Mouse (Mus musculus): ENCODE measurements around the gene Nit2. TPM values are rescaled to one million over a fixed set of nuclear protein-coding genes. Genes with fewer than 3 reads are reported as not detected.

Nit2 gene
- total RNA-seq, 2 experiments from 2014 or later, result 12.4 to 13.2 TPM

DNA sequence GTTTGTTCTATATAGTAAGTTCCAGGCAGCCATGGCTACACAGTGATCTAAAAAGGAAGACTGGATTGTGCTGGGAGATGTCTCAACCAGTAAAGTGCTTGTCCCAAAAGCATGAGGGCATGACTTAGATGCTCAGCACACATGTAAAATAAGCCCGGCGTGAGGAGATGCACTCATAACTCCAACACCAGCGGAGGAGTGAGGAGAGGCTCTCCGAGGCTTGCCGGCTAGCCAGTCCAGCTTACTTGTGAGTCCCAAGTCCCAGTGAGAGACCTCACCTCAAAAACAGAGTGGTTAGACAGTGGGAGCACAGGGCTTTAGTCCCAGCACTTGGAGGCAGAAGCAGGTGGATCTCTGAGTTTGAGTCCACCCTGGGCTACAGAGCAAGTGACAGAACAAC lies 2.0 kb downstream of the Nit2 start:
- DNase-seq (ENCODE audit: low spot score in 2 of 2), result no peak

DNA sequence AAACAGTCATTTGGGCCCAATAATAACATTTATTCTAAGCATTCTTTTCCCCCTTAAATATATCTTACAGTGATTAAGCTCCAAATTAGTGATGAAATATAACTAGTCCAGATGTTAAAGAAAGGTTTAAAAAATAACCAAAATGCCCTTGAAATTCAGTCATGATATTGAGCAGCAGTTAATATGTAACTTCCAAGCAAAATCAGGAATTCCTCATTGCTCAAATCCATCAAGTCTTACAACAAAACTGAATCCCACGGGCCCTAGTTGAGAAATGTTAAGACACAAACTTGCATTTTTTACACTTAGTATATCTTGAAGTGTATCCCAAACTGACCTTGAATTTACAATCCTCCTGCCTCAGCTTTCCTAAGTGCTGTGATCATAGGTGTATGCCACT lies 3.4 kb downstream of the Nit2 start:
- DNase-seq (ENCODE audit: low spot score in 2 of 2), result no peak

DNA sequence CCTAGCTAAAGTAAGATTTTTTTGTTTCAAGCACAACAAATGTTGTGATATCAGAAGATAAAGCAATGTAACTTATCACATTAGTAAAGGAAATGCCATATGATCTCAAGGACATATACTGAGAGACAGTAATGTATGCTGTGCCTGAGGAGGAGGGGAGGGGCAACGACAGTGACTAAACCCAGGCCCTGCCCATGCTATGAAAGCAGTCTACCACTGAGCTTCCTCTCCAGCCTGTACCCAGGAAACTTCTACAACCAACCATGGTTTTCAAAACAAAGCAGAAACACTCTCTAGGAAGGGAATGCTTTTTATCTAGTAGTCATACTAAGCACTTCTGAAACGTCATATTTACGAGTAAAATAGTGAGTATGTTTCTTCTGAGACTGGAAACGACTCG lies 4.3 kb downstream of the Nit2 start:
- no peak for DNase-seq (ENCODE audit: low spot score in 2 of 2)

DNA sequence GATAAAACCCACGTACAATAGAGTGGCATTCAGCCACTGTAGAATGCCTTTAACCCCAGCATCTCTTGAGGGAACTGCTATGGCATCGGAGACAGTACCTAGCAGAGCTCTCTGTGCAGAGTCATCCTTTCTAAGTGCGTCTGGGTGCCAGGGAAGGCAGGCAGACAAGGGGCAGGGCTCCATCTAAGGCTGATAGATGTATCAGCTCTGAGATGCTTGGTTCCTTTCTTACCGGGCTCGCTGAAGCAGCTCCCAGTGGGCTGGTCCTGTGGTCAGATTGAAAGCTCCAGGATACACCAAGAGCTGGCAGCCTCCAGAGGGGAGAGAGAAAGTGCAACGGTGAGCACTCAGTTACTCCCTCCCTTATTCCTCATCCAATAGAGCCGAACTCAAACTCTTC lies 7.3 kb downstream of the Nit2 start:
- DNase-seq (ENCODE audit: low spot score in 2 of 2), result no peak

DNA sequence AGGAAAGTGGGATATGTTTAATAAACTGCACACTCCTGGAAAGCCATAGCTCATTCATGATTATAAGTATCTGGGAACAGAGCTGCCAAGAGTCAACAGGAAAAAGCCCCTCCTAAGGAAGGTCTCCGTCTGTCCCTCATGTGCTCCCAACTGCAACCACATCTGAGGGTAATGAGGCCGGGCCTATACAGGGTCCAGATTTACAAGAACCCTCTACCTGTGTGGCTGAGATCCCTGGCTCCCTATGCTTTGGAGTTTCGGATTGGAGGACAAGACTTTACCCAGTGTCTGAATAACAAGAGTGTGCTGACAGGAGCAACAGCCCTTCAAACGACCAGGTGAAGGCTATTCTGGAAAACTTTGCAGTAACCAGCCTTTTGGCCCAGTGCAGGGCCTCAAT lies 9.4 kb downstream of the Nit2 start:
- DNase-seq (ENCODE audit: low spot score in 2 of 2), result no peak

DNA sequence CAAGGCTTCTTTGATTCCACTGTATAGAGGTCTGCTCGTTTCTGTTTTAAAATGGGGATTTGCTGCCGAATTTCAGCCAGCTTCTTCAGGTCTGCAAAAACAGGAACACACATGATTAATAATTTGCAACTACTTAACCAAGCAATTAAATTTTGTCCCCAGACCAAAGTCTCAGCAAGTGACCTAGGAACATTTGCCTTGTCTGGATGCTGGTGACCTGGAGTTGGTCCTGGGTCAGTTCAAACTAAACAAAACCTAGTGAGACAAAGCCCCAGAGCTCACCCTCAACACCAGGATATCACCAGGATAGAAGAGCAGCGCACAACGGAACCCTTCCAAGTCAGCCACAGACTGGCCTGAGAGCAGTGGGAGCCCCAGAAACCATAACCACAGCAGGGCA lies 10.1 kb downstream of the Nit2 start:
- DNase-seq (ENCODE audit: low spot score in 2 of 2), result no peak

DNA sequence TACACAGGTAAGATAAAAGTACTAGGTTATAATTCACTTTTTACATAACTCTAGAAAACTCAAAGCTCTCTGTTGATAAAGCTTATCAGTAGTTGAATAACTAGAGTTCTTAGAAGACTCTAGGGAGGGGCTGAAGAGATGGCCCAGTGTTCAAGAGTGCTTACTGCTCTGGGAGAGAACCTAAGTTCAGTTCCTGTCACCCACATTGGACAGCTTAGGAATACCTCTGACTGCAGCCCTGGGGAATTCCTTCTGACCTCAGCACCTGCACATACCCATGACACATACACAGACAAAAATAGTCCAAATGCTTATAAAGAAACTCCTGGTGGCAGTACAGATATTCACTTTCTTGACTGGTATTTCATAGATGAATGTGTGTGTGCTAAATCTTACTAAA lies 11.2 kb downstream of the Nit2 start:
- no peak for DNase-seq (ENCODE audit: low spot score in 2 of 2)

DNA sequence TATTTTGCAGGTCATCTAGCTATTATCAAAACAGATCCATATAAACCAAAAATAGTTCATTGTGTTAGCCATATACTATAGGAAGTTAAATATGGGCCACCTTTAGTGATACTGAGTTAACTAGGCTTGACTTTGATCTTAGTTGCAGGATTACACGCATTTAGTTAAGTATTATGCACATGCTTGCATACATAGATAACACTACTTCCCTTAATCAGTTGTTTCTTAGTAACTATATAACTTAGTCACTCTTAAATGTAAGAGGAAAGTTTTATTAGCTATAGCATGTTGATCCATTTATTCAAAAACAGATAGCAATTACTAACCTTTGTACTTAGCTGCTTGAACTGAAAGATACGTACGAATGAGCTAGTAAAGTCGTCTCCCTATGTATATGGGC lies 15.7 kb downstream of the Nit2 start:
- no peak for DNase-seq (ENCODE audit: low spot score in 2 of 2)

DNA sequence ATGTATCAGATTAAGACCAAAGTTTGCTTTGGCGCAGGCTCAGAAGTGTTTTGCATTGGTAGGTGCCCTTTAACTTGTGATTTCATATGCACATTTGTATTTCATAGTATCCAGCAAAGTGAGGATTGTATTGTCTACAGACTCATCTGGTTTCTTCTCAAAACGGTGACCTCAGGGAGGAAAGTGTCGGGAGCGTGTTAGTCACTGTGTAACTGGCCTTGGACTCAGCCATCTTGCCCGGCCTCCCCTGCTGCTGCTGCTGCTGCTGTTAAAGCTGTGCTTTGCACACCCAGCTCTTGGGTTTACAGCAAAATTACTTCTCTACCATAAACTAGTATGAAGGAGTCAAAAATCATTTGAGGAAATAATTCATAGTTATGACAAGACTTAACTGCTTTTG lies 22.4 kb downstream of the Nit2 start:
- DNase-seq (ENCODE audit: low spot score in 2 of 2), result no peak

DNA sequence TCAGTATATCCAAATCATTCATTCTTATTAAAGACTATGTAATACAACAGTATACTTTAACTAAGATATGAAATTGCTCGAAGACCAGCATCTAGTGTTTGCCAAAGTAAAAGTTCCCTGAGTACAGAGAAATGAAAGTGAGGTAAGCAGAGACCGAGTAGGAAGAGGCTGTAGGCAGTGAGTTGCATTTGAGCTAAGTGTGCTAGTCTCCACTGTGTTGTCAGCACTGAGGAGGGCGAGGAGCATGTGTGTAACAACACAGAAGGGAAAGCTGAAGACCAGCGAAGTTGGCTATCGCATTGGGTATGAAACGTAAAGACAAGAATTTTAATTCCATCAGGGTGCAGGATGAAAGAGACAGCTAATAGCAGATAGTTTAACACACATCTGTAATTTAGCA lies 33.5 kb downstream of the Nit2 start:
- no peak for DNase-seq (ENCODE audit: low spot score in 2 of 2)

DNA sequence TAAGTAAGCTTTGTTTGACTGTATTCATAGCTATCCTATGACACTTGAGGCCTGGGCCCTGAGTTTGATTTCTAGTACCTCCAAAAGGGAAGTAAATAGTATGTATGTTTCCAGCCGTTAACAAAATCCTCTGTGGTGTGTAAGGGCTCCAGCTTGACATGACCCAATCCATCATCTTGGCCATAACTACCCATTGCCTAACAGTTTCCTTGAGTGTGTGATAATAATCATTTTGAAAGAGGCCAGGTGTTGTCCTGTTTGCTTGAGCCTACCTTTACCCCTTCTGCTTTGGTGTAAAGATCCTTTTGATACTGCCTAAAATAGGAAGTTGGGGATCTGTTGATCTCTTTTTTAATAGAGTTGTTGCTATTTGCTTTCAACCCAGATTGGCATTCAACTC lies 34.8 kb downstream of the Nit2 start:
- no peak for DNase-seq (ENCODE audit: low spot score in 2 of 2)

DNA sequence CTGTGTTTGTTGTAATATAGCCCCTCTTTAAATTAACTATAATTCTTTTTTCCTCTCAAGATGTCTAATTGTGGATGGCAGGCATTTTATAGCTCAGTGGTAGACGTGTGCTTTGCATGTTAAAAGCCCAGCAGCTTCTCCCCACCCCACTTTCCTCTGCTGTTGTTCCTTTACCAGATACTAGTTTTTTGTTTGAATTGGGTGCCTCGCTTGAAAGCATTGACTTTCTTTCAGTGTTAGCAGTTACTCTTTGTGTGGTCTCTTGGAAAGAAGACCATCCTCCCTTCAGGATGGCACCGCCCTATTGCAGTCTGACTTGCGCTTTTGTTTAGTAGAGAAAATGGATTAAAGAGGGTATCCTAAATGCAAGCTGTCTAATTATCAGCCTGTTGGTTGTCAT lies 35.6 kb downstream of the Nit2 start:
- DNase-seq (ENCODE audit: low spot score in 2 of 2), result no peak

DNA sequence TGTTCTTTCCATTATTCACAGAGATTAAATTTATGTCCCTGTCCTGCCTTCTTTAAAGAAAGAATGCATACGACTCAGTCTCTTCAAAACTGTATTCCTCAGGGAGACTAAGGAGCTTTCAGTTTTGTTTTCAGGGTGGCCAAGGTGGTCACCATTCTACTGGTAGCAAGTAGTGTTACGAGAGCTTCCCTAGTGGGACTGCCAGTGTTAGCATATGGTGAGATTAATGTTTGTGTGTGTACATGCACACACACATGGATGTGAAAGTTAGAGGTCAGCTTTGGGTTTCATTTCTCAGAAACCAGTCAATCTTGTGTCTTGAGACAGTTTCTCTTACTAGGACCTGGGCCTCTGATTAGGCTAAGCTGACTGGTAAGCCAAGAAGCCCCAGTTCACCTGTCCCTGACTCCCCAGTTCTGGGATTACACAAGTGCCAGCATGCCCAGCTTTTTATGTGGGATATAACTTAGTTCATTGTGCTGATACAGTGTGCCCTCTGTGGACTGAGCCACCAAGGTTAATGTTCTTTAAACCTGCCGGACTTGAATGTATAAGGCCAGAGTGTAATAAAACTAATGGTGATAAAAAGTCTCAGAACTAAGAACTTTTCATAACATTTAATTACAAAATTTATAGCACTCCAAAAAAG lies 36.3 kb downstream of the Nit2 start:
- no peak for DNase-seq (ENCODE audit: low spot score in 2 of 2)

DNA sequence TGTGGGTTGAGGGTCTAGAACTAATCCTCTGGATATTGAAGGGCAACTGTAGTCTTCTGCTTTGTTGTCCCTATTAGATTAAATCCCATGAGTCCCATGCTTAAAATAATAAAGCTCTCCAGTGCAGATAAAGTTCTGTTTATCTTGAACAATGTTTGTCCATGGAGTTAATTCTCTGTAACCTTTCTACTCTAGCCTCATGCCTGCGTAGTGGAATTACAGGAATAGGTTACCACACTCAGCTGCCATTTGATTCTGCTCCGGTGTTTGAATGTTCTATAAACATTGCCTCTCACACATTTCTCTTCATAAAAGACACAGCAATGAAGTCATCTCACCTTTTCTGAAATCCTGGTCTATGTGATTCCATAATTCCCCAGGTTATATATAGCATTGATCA lies 39.3 kb downstream of the Nit2 start:
- DNase-seq (ENCODE audit: low spot score in 2 of 2), result no peak

DNA sequence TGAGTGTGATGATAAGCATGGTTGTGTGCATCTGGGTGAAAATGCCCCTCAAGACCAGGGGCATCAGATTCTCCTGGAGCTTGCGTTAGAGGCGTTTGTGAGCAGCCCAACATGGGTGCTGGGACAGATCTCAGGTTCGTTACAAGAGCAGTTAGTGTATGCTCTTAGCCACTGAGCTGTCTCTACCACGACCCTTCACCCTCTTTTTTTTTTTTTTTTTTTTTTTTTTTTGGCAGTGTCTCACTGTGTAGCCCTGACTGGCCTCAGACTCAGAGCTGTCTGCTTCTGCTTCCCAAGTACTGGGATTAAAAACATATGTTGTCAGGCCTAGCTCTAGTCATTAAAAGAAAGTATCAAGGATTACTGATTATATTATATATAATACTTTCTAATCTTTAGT lies 40.9 kb downstream of the Nit2 start:
- DNase-seq (ENCODE audit: low spot score in 2 of 2), result no peak

DNA sequence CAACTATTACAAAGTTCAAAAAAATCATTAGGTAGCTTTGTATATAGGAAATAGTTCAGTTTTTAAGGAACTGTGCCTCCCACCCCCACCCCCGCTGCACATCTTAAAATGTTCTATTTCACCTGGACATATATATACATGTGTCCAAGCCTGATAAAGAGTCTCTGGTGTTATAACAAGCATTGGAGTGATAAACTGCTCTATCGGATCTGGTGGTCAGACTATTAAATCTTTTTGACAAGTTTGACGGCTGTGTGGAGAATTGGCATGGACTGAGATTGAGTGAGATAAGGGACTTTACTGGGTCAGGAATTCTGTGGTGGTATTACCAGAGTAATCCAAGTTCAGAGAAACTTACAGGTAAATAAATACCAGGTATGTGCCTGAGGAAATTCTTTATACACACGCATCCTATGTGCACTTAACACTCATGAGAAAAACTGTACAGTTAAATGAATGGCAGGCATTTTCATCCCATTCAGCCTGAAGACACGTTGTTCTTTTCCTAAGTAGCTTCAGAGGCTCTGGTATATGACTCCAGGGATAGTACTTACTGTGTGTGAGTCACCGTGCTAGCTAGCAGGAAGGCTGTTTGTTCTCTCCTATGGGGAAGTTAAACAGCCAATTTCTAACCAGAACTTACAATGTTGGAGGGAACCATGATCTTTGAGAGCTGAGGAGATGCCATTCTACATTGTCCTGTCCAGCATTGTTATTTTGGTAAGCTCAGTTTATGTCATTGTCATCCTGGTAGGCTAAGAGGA lies 44.3 kb downstream of the Nit2 start:
- no peak for DNase-seq (ENCODE audit: low spot score in 2 of 2)

DNA sequence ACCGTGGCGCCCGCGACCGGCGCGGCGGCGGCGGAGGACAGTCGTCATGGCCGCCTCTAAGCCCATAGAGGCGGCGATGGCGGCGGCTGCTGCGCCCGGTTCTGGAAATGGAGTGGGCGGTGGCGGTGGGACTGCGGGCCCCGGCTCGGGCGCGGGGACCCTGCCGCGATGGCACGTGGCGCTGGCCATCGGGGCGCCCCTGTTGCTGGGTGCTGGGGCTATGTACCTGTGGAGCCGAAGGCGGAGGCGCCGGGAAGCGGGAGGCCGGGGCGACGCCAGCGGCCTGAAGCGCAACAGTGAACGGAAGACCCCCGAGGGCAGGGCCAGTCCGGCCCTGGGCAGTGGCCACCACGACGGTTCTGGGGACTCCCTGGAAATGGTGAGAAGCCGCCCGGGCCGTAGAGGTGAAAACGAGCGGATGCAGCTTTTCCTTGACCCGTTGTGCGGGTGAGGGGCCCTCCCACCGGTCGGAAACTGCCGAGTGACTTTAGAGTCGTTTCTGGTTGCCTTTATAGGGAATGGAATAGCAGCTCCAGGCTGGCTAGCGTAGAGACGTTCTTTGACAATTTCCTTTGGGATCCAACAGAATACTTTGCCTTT lies 45.2 kb downstream of the Nit2 start:
- no peak for DNase-seq (ENCODE audit: low spot score in 2 of 2)

DNA sequence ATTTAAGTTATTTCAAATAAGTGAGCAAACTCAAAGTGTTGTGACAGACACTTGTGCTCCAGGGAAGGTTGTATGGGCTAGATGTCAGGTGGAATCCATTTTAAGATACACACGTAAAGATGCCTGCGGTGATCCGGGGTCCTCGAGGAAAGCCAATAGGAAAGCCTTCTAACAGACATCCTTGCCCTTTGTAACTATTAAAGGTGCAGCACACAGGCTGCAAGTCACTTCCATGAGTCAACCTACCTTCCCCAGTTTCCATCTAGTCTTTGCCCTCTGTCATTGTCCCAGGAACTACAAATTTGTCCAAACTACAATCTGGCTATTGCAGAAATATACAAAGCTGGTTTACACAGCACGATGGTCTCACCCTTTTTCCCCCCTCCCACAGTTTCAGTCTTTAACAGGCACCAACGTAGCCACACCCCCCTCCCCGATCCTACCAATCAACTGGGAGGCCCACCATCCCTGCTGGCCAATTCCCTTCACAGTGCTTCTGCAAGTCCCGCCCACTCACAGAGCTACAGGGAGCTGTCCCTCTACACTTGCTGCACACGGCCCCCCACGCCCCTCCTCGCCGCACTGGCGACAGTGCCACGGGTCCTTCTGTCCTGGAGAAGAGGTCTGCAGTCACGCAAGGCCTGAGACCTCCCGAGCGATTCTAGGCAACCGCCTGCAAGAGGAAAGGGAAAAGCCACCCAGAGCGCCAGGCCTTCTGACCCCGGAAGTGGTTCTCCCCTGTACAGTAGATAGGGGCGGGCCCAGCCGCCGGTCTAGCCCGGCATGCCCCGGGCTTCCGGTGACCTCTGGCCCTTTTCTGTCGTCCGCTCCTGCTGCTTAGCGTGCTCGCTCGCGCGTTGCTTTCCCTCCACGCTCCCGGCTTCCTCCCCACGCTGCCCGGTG lies 46.0 kb downstream of the Nit2 start, which contains the start of gene Tomm70a:
Gene Tomm70a (plus strand): TSS at position 791 of the 903 bp plus-strand sequence.
- peak; percentile 93 to 95 for DNase-seq (ENCODE audit: low spot score in 2 of 2)

DNA sequence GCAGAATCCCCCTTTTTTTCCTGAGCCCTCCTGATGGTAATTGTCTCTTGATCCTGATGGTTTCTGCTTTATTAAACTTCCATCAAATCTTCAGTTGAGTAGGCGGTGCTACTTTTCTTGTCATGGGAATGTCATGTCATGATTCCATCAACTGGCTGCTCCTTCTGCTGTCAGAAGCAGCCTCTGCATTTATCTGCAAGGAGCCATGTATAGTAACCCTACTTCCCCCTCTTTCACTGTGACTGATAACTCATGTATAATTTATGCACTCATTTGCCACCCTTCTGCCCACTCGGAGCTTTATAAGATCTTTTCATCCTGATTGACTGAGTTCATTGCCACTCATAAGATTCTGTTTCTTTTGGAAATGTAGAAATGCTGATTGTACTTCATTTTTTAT lies 49.6 kb downstream of the Nit2 start:
- no peak for DNase-seq (ENCODE audit: low spot score in 2 of 2)

DNA sequence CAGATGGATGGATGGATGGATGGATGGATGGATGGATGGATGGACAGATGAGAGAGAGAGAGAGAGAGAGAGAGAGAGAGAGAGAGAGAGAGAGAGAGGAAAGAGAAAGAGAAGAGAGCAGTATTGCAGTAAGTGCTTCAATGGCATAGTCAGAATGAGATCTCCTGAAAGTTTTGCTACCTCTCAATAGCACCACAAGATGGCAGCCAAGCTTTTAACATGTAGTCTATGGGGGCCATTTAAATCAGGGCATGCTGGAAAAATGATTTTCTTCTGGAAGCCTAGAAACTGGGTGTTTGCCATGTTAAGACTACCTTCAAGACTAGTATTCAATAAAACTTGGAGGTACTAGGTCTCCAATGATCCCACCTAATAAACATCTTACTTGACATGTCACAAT lies 51.1 kb downstream of the Nit2 start:
- no peak for DNase-seq (ENCODE audit: low spot score in 2 of 2)
